Comparison of ENCODE assay signal across 8 mouse cellular contexts in the genomic region with DNA sequence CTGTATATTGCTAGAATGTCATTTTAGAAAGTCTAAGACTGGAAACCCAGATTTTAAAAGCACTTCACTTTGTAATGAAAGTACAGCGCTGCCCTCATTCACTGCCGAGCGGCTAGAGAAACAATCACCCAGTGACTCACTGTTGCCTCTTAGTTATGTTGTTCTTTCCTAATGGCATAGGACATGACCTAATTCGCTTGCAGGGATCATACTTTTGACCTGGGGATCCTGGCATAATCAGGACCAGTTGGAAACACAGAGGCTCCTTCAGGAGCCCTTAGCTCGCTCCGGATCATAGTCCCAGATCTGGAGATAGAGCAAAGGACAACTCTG. TPM values are rescaled to one million over a fixed set of nuclear protein-coding genes. Genes with fewer than 3 reads are reported as not detected.
DNase-seq lines count a peak whose midpoint lies in the region; ATAC-seq and TF ChIP-seq lines count a peak whose summit lies in the region.

No protein-coding gene starts in this region.

- WGBS in intestine, postnatal 0 days: 1% methylated on average over 6 of the region's 6 CpGs
- 0% methylated on average over 6 of the region's 6 CpGs for WGBS in neural tube, embryonic 14.5 days

- no peak overlapping the region for H3K27ac ChIP-seq in testis, adult 2 months (ENCODE audit: control insufficient read depth, insufficient read depth, low read depth, low read length)
- no peak overlapping the region for H3K27ac ChIP-seq in intestine, postnatal 0 days (ENCODE audit: low read depth, low read length)
- H3K27ac ChIP-seq in neural tube, embryonic 14.5 days (ENCODE audit: low read depth, low read length): peak overlapping the region; percentile 98

- peak overlapping the region; percentile 91 for H3K4me2 ChIP-seq in intestine, postnatal 0 days (replicated peaks; ENCODE audit: low read depth)
- H3K4me2 ChIP-seq in neural tube, embryonic 14.5 days (ENCODE audit: low read depth, low read length): peak overlapping the region; percentile 69

- no peaks in the 10 kb centered on the region for H3K36me3 ChIP-seq in testis, adult 2 months (ENCODE audit: control insufficient read depth, insufficient read depth, low read length)
- no peaks in the 10 kb centered on the region for H3K36me3 ChIP-seq in intestine, postnatal 0 days (ENCODE audit: control insufficient read depth, insufficient read depth)
- no peaks in the 10 kb centered on the region for H3K36me3 ChIP-seq in neural tube, embryonic 14.5 days (ENCODE audit: control insufficient read depth, insufficient read depth, low read length)

- H3K4me1 ChIP-seq in testis, adult 2 months (ENCODE audit: control insufficient read depth, insufficient read depth, low read length): peaks cover 8% of the 10 kb centered on the region
- H3K4me1 ChIP-seq in intestine, postnatal 0 days (replicated peaks; ENCODE audit: control insufficient read depth, insufficient read depth, low read length): no peaks in the 10 kb centered on the region
- peaks cover 6% of the 10 kb centered on the region; the same call in 1 of the 2 replicates for H3K4me1 ChIP-seq in neural tube, embryonic 14.5 days (ENCODE audit: control insufficient read depth, insufficient read depth, low read length)

- ATAC-seq in intestine, postnatal 0 days: peak; percentile 19; the same call in 1 of the 2 replicates
- no peak for ATAC-seq in neural tube, embryonic 14.5 days (ENCODE audit: low read depth)
- ATAC-seq in CD4-positive, CD25-positive, alpha-beta regulatory T cell, adult 4 months: no peak

- peak overlapping the region; percentile 64 for H3K4me3 ChIP-seq in testis, adult 2 months (ENCODE audit: control insufficient read depth, low read depth, low read length)
- H3K4me3 ChIP-seq in intestine, postnatal 0 days (ENCODE audit: low read depth, low read length): peak overlapping the region; percentile 61
- peak overlapping the region; percentile 77 for H3K4me3 ChIP-seq in neural tube, embryonic 14.5 days (ENCODE audit: low read depth, low read length)

- DNase-seq in embryo, embryonic 10.5 days (ENCODE audit: low spot score): peak; percentile 72
- no peak for DNase-seq in embryo, embryonic 11 days
- no peak for DNase-seq in testis, postnatal 10 days (ENCODE audit: low spot score)
- no peak for DNase-seq in cerebellum, postnatal 10 days

- no peaks in the 10 kb centered on the region for H3K27me3 ChIP-seq in testis, adult 2 months (ENCODE audit: control insufficient read depth, insufficient read depth, low read length)
- H3K27me3 ChIP-seq in intestine, postnatal 0 days (replicated peaks; ENCODE audit: control insufficient read depth, insufficient read depth, low read length): no peaks in the 10 kb centered on the region
- H3K27me3 ChIP-seq in neural tube, embryonic 14.5 days (ENCODE audit: control insufficient read depth, insufficient read depth, low read length): no peaks in the 10 kb centered on the region

- H3K9me3 ChIP-seq in intestine, postnatal 0 days (ENCODE audit: control insufficient read depth): no peaks in the 10 kb centered on the region
- H3K9me3 ChIP-seq in neural tube, embryonic 14.5 days (ENCODE audit: control insufficient read depth, low read length): no peaks in the 10 kb centered on the region

- TF ChIP-seq POLR2A in testis, adult 2 months (IDR thresholded peaks at IDR 0.05; ENCODE audit: control insufficient read depth, low read depth, low read length): no peak

- H3K9ac ChIP-seq in intestine, postnatal 0 days (ENCODE audit: low read depth, low read length): peak overlapping the region; percentile 32
- H3K9ac ChIP-seq in neural tube, embryonic 14.5 days (replicated peaks; ENCODE audit: low read depth, low read length): peak overlapping the region; percentile 96

- TF ChIP-seq CTCF in testis, adult 2 months (IDR thresholded peaks at IDR 0.05; ENCODE audit: control insufficient read depth, insufficient read depth, insufficient replicate concordance, low read depth, low read length): no peak
- no peak for TF ChIP-seq CTCF in intestine, postnatal 0 days (IDR thresholded peaks at IDR 0.05; ENCODE audit: low read depth)

RNA-seq across cellular contexts. Expression of a gene that starts 0.8 kb away (rescaled TPM):
- polyA plus RNA-seq in testis, adult 2 months (2012; rRNA removed): 1.9 and 3.0 TPM in 2 replicates
- polyA plus RNA-seq in intestine, postnatal 0 days (2015; fragmentation: Nextera tagmentation; extraction: Ambion mirVana): 0.77 and 1.1 TPM in 2 replicates
- polyA plus RNA-seq in neural tube, embryonic 14.5 days (2014; fragmentation: Nextera tagmentation; extraction: Ambion mirVana): 50.1 and 52.1 TPM in 2 replicates
- under 1 TPM in 1 of 2 experiments, not detected in 1; 0.46 TPM for polyA plus RNA-seq in CD4-positive, CD25-positive, alpha-beta regulatory T cell, adult 4 months (2017; shearing (Covaris generic))

Comparison
In these comparisons a context has a peak if more than half of its experiments do, and no peak if none do; other contexts are left out.
1. RNA of a gene that starts 0.8 kb away (polyA plus RNA-seq): 50.1 to 52.1 TPM in neural tube, embryonic 14.5 days; 1.9 to 3.0 TPM in testis, adult 2 months, 0.77 to 1.1 TPM in intestine, postnatal 0 days and 0.46 TPM in CD4-positive, CD25-positive, alpha-beta regulatory T cell, adult 4 months; every median in the first group is over 10 times any median in the second.
2. Peak in every context shown above with its lines, with median percentiles within 50 percentile points of each other: H3K4me3 ChIP-seq.